Mouse (Mus musculus) lung, embryonic 15.5 days (tissue): ENCODE results near the gene Gtf2f2. TPM values are rescaled to one million over a fixed set of nuclear protein-coding genes. Genes with fewer than 3 reads are reported as not detected.

ENCODE experiments used
- ATAC-seq: fragments of 200-750 bp; cut with Nextera tagmentation; 2 replicates; pipeline ENCODE4 v1.8.0; 2017; ENCODE audit warnings: moderate number of reproducible peaks, borderline replicate concordance; ENCODE audit not compliant: low FRiP score, low TSS enrichment; ENCODE audit errors: extremely low read depth
- H3K27ac ChIP-seq: fragments of 300-500 bp; sonication (generic); 2 replicates; pipeline ENCODE4 v1.5.1; 2015; ENCODE audit warnings: moderate library complexity, mild to moderate bottlenecking, inconsistent platforms
- H3K27me3 ChIP-seq: fragments of 300-500 bp; sonication (generic); 2 replicates; pipeline ENCODE4 v1.6.1; 2015; ENCODE audit warnings: inconsistent platforms
- H3K36me3 ChIP-seq: fragments of 300-500 bp; sonication (generic); 2 replicates; pipeline ENCODE4 v1.6.1; 2015; ENCODE audit warnings: inconsistent platforms
- H3K4me1 ChIP-seq: fragments of 300-500 bp; sonication (generic); 2 replicates; pipeline ENCODE4 v1.6.1; 2015; ENCODE audit warnings: inconsistent platforms
- H3K4me2 ChIP-seq: fragments of 300-500 bp; sonication (generic); 2 replicates; pipeline ENCODE4 v1.6.1; 2015; ENCODE audit warnings: inconsistent platforms, mild to moderate bottlenecking, moderate library complexity
- H3K4me3 ChIP-seq: fragments of 300-500 bp; sonication (generic); 2 replicates; pipeline ENCODE4 v1.5.1; 2015; ENCODE audit warnings: mild to moderate bottlenecking, inconsistent platforms
- H3K9ac ChIP-seq: fragments of 300-500 bp; sonication (generic); 2 replicates; pipeline ENCODE4 v1.6.1; 2015; ENCODE audit warnings: inconsistent platforms
- H3K9me3 ChIP-seq: fragments of 300-500 bp; sonication (generic); 2 replicates; pipeline ENCODE4 v1.6.1; 2016; ENCODE audit warnings: inconsistent platforms
- WGBS: fragments of 180-500 bp; shearing (Covaris S2); methylation state at CpG from one replicate; pipeline ENCODE4 v1.1.7; 2015; 5-methylcytosine and 5-hydroxymethylcytosine counted together
- polyA plus RNA-seq: library from polyadenylated mRNA; unstranded; fragments of >200 nt; fragmentation: Nextera tagmentation; extraction: Ambion mirVana; gene quantifications from 2 replicates; pipeline ENCODE4 v1.2.1, GENCODE M21; 2015

Gtf2f2 gene
- 30.8 and 33.0 TPM in 2 replicates for polyA plus RNA-seq

DNA sequence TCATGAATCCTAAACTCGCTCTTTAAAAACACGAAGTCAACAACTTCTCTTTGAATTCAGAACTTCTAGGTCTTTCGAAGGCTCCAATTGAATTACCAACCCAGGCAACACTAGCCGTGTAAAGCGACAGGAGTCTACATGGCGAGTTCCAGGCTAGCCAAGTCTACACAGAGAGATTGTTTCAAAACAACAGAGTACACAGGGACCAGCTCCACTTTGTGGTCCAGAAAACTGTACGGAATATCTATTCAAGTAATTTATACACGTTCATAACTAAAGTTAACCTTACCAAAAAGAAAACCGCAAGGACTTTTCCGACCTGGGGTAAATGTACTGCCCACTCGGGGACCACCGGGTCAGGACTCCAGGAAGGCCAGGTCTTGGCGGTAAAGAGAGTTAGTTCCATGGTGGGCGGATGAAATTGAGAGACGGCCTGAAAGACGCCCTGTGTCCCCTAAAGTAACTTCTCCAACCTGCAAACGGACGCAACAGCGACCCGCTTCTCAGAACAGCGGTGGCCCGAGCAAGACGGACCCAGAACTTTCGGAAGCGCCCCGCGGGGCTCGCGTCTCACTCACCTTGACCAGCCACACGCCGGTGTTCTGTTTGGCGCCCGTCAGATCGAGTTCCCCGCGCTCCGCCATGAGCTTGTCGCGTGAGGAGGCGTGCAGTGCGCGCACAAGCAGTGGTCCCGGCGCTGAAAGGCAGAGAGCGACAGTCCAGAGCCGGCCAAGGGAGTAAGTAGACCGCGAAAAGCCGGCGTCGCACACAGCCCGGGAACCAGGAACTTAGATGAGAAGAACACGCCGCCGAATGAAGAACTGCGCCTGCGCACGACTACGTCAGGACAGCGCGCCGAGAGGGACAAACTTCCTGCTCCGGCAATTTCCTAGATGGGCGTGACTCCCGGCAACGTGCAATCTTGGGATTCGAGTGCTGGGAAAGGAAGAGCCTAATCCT, at the start of gene Gtf2f2:
Gene Gtf2f2, minus strand, starts transcription at position 764 of the 960 bp plus-strand sequence.
- peak; percentile 95 for ATAC-seq
- H3K9ac ChIP-seq = peak within 1 kb of the TSS; percentile 74
- H3K27ac ChIP-seq = peak within 1 kb of the TSS; percentile 47; the same call in 1 of the 2 replicates
- peaks cover 17% of the 10 kb centered on the region for H3K4me1 ChIP-seq
- 1% methylated on average over 67 of the region's 67 CpGs for WGBS
- H3K4me2 ChIP-seq = peak within 1 kb of the TSS; percentile 65
- no peaks in the 10 kb centered on the region for H3K27me3 ChIP-seq
- H3K9me3 ChIP-seq = no peaks in the 10 kb centered on the region
- H3K36me3 ChIP-seq = 0 out of 2 replicates have a peak, but pooled peaks cover 2% of the 10 kb centered on the region
- H3K4me3 ChIP-seq = peak within 1 kb of the TSS; percentile 66

DNA sequence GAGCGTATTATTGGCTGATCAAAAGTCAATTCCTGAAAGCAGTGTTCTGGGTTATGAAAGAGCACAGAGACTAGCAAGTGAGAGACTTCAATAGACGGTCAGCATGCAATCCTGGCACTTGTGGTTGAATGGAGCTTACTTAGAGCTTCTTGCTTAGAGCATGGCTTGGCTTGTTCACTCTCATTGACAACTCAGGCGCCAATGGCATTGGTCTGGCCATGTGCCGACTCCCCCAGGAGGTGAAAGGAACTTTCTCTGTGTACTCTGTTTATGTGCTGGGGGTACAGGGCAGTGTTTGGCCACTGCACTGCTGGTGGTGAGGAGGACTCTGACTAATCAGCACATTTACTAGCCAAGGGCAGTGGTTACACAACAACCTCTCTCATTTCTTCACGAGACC, 48.8 kb upstream of the Gtf2f2 start:
- H3K9ac ChIP-seq = no peak overlapping the region
- H3K36me3 ChIP-seq = no peaks in the 10 kb centered on the region
- ATAC-seq = no peak
- no peak overlapping the region for H3K4me3 ChIP-seq
- WGBS = 59% methylated on average over 5 of the region's 5 CpGs
- no peaks in the 10 kb centered on the region for H3K27me3 ChIP-seq
- H3K27ac ChIP-seq = no peak overlapping the region
- H3K4me1 ChIP-seq = no peaks in the 10 kb centered on the region
- no peaks in the 10 kb centered on the region for H3K9me3 ChIP-seq
- no peak overlapping the region for H3K4me2 ChIP-seq

DNA sequence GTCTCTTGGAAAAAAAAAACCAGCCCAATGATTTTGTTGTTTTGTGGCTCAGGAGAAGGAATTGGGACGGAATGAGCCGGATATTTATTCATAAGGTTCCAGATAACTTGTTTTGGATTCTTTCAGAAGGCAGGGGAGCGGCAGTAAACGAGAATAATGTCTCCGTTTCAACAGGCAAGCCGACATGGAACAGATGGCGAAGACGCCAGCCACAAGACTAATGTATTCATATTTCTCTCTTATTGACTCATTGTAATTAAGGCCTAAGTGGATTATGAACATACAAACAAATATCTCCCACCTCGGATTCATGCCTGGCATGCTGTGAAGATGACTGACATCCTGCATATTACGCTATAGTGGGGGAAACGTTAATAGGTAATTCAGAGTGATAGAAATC, 43.1 kb upstream of the Gtf2f2 start:
- no peaks in the 10 kb centered on the region for H3K36me3 ChIP-seq
- no peak overlapping the region for H3K4me2 ChIP-seq
- 81% methylated on average over 11 of the region's 11 CpGs for WGBS
- no peaks in the 10 kb centered on the region for H3K4me1 ChIP-seq
- no peaks in the 10 kb centered on the region for H3K27me3 ChIP-seq
- no peak for ATAC-seq
- H3K9me3 ChIP-seq = no peaks in the 10 kb centered on the region
- H3K4me3 ChIP-seq = no peak overlapping the region
- H3K27ac ChIP-seq = no peak overlapping the region
- no peak overlapping the region for H3K9ac ChIP-seq

DNA sequence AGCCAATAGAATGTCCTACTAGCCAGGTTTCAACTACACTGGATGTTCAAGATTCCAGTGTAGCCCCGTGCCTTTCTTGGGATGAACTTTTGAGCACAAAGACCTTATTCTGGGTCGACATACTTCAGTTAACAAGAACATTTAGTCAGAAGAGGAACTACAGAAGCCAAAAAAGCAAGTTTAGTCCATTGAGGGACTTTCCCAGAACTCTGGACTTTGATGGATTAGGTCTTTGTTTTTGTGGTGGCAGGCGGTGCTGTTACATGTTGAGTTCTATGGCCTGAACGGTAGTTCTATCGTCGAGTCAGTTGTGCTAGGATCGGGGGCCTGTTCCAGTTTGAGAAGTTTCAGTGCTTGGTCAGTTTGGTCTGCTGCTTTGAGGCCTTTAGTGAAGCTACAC, 41.3 kb upstream of the Gtf2f2 start:
- Histone ChIP-seq H3K4me2 (no peak overlapping the region), H3K36me3 (no peaks in the 10 kb centered on the region), H3K27me3 (no peaks in the 10 kb centered on the region), H3K9ac (no peak overlapping the region), H3K27ac (no peak overlapping the region), H3K9me3 (no peaks in the 10 kb centered on the region), H3K4me1 (no peaks in the 10 kb centered on the region), H3K4me3 (no peak overlapping the region)
- WGBS = 71% methylated on average over 7 of the region's 7 CpGs
- ATAC-seq = no peak

DNA sequence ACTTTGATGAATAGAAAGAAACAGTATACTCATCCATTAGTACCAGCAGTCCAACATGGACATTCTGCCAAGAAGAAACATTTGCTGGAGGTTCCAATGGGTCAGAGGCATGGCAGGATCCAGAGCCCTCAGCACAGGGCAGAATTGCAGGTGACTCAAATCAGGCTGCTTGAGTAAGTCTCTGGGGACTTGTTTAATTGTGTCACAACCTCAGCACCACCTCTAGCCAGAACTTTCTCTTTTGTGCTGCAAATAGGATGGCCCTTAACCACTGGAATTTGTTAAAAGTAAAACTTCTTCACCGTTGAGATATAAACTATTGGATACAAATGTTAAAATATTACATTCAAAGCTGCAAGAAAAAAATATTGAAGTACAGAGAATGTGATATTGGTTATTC, 35.1 kb upstream of the Gtf2f2 start:
- H3K4me1 ChIP-seq = no peaks in the 10 kb centered on the region
- H3K4me3 ChIP-seq = no peak overlapping the region
- no peaks in the 10 kb centered on the region for H3K27me3 ChIP-seq
- 45% methylated on average over 1 of the region's 1 CpGs for WGBS
- H3K27ac ChIP-seq = no peak overlapping the region
- H3K9ac ChIP-seq = no peak overlapping the region
- no peaks in the 10 kb centered on the region for H3K9me3 ChIP-seq
- ATAC-seq = no peak
- H3K4me2 ChIP-seq = no peak overlapping the region
- no peaks in the 10 kb centered on the region for H3K36me3 ChIP-seq

DNA sequence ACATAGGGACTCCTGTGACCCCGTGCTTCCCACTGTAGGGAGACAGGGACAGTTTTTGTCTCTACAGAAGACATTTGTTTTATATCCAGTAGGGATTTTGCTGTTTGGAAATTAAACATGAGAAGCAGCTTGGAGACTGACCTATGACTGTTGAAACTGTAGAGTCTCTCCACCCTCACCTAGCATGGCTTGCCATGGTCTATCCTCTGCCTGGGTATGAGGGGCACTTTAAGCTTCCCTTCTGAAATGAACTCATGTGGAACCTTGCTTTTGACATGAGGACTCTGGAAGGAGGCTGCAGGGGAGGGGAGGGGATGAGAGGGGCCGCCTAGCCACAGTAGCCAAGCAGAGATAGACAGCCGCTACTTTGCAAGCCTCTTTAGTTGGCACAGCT, 33.5 kb upstream of the Gtf2f2 start:
- ATAC-seq = no peak
- WGBS = 72% methylated on average over 3 of the region's 3 CpGs
- no peak overlapping the region for H3K27ac ChIP-seq

DNA sequence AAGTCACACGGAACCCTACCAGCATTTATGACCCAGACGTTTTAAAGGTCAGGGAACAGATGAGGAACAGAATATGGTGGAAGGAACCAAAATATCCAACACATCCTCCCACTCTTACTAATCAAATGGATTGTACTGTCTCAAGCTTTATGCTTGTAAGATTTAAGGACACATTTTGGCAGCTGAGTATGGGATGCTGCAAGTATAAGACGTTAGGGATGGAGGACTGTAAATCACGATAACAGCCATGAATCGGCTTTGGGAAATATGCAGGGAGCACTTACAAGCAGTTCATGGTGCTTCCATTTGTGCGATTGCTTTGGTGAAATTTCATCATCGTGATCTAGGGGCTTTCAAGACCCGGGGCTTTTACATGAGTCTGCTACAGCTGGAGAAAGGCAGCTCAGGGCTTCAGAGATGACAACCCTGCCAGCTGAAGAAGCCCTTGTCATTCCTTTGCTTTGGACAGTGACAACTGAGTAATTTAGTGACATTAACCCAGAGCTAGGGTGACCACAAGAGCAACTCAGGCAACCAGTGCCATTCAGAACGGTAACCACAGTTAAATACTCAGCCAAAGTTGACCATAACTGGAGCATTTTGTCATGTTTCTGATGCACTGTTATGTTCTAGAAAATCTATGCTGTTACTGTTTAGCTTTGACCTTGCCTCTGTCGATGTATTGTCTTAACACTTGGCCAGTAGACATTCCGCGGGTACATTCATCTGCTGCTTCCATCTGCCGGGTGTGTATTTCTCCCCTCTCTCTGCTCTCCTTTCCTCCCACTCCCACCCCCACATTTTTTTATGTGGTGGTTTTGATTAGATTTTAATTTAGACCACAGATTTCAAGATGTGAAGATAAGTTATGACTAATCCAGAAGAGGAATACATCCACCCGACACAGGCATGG, 32.8 kb upstream of the Gtf2f2 start:
- Histone ChIP-seq H3K4me2 (no peak overlapping the region), H3K36me3 (no peaks in the 10 kb centered on the region), H3K9ac (no peak overlapping the region), H3K4me3 (no peak overlapping the region), H3K4me1 (no peaks in the 10 kb centered on the region), H3K27me3 (no peaks in the 10 kb centered on the region), H3K9me3 (no peaks in the 10 kb centered on the region), H3K27ac (no peak overlapping the region)
- ATAC-seq = no peak
- WGBS = 72% methylated on average over 14 of the region's 14 CpGs

More for the DNA sequence above, 33.5 kb upstream of the Gtf2f2 start:
- no peak overlapping the region for H3K4me2 ChIP-seq
- H3K36me3 ChIP-seq = no peaks in the 10 kb centered on the region
- no peak overlapping the region for H3K9ac ChIP-seq
- no peak overlapping the region for H3K4me3 ChIP-seq
- H3K27me3 ChIP-seq = no peaks in the 10 kb centered on the region
- H3K4me1 ChIP-seq = no peaks in the 10 kb centered on the region
- no peaks in the 10 kb centered on the region for H3K9me3 ChIP-seq

DNA sequence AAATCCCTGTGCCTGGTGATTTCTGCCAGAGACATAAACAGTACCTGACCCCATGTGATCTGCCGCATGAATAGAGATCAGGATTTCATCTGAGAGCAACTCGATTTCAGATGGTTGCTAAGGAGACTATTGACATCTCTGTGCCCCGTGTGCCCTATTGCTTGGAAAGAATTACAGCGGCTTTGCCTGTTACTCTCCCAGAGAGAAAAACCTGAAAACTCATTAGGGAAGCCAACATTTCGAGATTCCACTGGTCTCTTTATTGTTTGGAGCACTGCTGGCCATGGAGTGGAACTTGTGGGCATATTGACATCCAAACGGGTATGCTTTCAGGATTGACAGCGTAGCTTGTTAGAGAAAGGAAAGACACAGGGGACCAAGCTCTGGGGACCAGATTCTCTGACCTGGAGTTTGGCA, 22.6 kb upstream of the Gtf2f2 start:
- no peaks in the 10 kb centered on the region for H3K9me3 ChIP-seq
- no peak overlapping the region for H3K9ac ChIP-seq
- no peaks in the 10 kb centered on the region for H3K27me3 ChIP-seq
- no peak overlapping the region for H3K4me2 ChIP-seq
- no peaks in the 10 kb centered on the region for H3K4me1 ChIP-seq
- no peak overlapping the region for H3K27ac ChIP-seq
- WGBS = 20% methylated on average over 7 of the region's 7 CpGs
- no peak for ATAC-seq
- no peak overlapping the region for H3K4me3 ChIP-seq
- H3K36me3 ChIP-seq = no peaks in the 10 kb centered on the region

DNA sequence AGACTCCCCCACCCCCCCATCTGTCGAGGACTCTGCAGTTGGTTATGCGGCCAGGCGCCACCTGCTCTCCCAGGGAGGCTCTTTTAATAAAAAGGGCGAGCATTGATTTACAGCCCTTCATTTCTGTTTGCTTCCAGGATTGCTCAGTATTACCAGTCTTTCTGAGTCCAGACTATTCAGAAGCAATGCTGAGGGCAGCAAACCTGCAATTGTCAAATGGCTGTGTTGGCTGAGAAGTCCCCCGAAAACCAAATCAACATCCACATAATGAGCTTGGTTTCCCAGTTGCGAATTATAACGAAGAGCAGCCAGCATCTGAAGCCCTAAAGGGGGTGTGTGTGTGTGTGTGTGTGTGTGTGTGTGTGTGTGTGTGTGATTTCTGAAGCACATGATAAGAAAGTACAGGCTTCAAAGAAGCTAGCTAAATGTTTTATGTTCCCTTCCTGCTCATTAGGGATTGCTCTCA, 22.0 kb upstream of the Gtf2f2 start:
- no peak overlapping the region for H3K9ac ChIP-seq
- H3K4me1 ChIP-seq = no peaks in the 10 kb centered on the region
- no peaks in the 10 kb centered on the region for H3K36me3 ChIP-seq
- no peak overlapping the region for H3K4me2 ChIP-seq
- no peak overlapping the region for H3K27ac ChIP-seq
- H3K4me3 ChIP-seq = no peak overlapping the region
- no peaks in the 10 kb centered on the region for H3K27me3 ChIP-seq
- ATAC-seq = no peak
- 47% methylated on average over 7 of the region's 7 CpGs for WGBS
- no peaks in the 10 kb centered on the region for H3K9me3 ChIP-seq

DNA sequence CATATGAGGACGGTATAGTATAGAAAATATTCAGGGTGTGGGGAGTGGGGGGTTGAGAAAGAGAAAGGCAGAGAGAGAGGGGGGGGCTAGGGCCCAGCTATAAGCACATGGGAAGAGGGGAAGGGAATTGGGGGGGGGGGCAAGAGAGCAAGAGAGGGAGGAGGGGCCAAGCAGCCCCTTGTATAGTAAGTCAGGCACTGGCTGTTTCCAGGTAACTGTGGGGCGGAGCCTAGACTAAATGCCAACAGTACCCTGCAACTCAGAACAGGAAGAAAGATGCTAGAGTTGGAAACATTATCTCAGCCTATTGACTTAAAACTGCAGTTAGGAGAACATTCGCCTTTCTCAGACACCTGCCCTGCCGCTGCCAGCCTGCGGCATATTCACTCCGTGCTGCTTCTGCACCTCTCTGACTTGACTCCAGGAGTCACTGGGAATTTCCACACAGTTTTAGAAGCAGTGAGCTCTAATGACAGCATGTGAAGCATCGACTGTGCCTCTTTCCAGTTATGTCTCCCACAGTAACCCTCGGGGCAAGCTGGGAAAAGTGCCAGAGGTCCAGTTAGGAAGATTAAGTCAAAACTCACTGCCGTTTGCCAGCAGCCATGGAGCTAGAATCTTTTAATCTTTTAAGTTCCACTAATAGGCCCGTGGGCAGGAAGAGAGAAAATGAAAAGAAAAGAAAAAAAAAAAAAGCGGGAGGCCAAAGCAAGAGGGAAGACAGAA, 20.6 kb upstream of the Gtf2f2 start:
- Histone ChIP-seq H3K36me3 (no peaks in the 10 kb centered on the region), H3K9ac (no peak overlapping the region), H3K27me3 (no peaks in the 10 kb centered on the region), H3K9me3 (no peaks in the 10 kb centered on the region), H3K4me2 (0 out of 2 replicates have a peak overlapping the region, but pooled peaks have one; percentile 1), H3K4me1 (no peaks in the 10 kb centered on the region), H3K4me3 (no peak overlapping the region), H3K27ac (no peak overlapping the region)
- 34% methylated on average over 11 of the region's 11 CpGs for WGBS
- no peak for ATAC-seq

DNA sequence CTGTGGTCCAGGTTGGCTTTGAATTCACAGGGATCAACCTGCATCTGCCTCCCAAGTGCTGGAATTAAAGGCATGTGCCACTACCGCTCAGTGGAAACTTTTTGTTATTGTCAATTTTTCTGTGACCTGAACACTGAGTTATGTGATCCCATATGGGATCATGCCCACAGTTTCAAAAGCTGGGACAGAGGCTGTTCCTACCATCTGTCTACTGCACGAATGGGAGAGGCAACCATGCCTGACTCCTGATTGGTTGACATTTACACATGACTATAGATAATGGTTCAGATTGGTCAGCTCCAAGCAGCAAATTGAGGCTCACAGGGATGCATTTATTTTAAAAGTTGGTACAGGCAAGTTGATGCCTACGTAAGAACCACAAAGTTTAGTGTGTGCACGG, 14.0 kb upstream of the Gtf2f2 start:
- H3K4me3 ChIP-seq = no peak overlapping the region
- H3K4me1 ChIP-seq = no peaks in the 10 kb centered on the region
- H3K27me3 ChIP-seq = no peaks in the 10 kb centered on the region
- H3K4me2 ChIP-seq = no peak overlapping the region
- H3K36me3 ChIP-seq = no peaks in the 10 kb centered on the region
- 83% methylated on average over 4 of the region's 4 CpGs for WGBS
- H3K9ac ChIP-seq = no peak overlapping the region
- no peaks in the 10 kb centered on the region for H3K9me3 ChIP-seq
- H3K27ac ChIP-seq = no peak overlapping the region
- ATAC-seq = no peak
